Mouse (Mus musculus) CD4-positive, CD25-positive, alpha-beta regulatory T cell, adult 4 months (primary cell): ENCODE results near the gene Wdr70. TPM values are rescaled to one million over a fixed set of nuclear protein-coding genes. Genes with fewer than 3 reads are reported as not detected.

Source experiments
- ATAC-seq: one replicate; pipeline ENCODE4 v1.8.0; 2017
- polyA plus RNA-seq, 2 experiments: library from polyadenylated mRNA; unstranded; fragments of 100-300 nt; shearing (Covaris generic); gene quantifications; one replicate each; pipeline ENCODE4 v1.2.1; 2017

The Wdr70 gene
- polyA plus RNA-seq, 2 experiments from 2014 or later: 32.5 to 37.0 TPM

- no peak for ATAC-seq
Measured at GRCm38 (mm10) chr15:8027503-8027902, 71.5 kb downstream of the Wdr70 start.

- ATAC-seq: no peak
Measured at GRCm38 (mm10) chr15:8011418-8011817, 87.6 kb downstream of the Wdr70 start.

GRCm38 (mm10) chr15:8007413-8007812, 91.6 kb downstream of the Wdr70 start:
- ATAC-seq: no peak

- ATAC-seq: no peak
Measured at GRCm38 (mm10) chr15:8006056-8006455, 93.0 kb downstream of the Wdr70 start.

GRCm38 (mm10) chr15:8005506-8005905, 93.5 kb downstream of the Wdr70 start:
- no peak for ATAC-seq

GRCm38 (mm10) chr15:8003789-8004188, 95.2 kb downstream of the Wdr70 start:
- ATAC-seq: no peak

- ATAC-seq: peak; percentile 78
Measured at GRCm38 (mm10) chr15:7998843-7999546, 100.0 kb downstream of the Wdr70 start.

GRCm38 (mm10) chr15:7998095-7998494, 100.9 kb downstream of the Wdr70 start:
- no peak for ATAC-seq

GRCm38 (mm10) chr15:7993721-7994120, 105.3 kb downstream of the Wdr70 start:
- ATAC-seq: no peak

GRCm38 (mm10) chr15:7990101-7990500, 108.9 kb downstream of the Wdr70 start:
- no peak for ATAC-seq

GRCm38 (mm10) chr15:7987374-7987773, 111.6 kb downstream of the Wdr70 start:
- peak; percentile 67 for ATAC-seq

GRCm38 (mm10) chr15:7986274-7986673, 112.7 kb downstream of the Wdr70 start:
- no peak for ATAC-seq

- ATAC-seq: peak; percentile 69
Measured at GRCm38 (mm10) chr15:7978640-7979039, 120.4 kb downstream of the Wdr70 start.

- no peak for ATAC-seq
Measured at GRCm38 (mm10) chr15:7976775-7977174, 122.2 kb downstream of the Wdr70 start.

- ATAC-seq: no peak
Measured at GRCm38 (mm10) chr15:7974368-7974767, 124.6 kb downstream of the Wdr70 start.

GRCm38 (mm10) chr15:7972528-7972927, 126.5 kb downstream of the Wdr70 start:
- ATAC-seq: no peak

GRCm38 (mm10) chr15:7962786-7963185, 136.2 kb downstream of the Wdr70 start:
- no peak for ATAC-seq

- no peak for ATAC-seq
Measured at GRCm38 (mm10) chr15:7961489-7961888, 137.5 kb downstream of the Wdr70 start.

GRCm38 (mm10) chr15:7956899-7957298, 142.1 kb downstream of the Wdr70 start:
- ATAC-seq: no peak

GRCm38 (mm10) chr15:7950561-7950960, 148.4 kb downstream of the Wdr70 start:
- no peak for ATAC-seq

GRCm38 (mm10) chr15:7941690-7942089, 157.3 kb downstream of the Wdr70 start:
- no peak for ATAC-seq

- no peak for ATAC-seq
Measured at GRCm38 (mm10) chr15:7935571-7936165, 163.3 kb downstream of the Wdr70 start.

- ATAC-seq: no peak
Measured at GRCm38 (mm10) chr15:7934580-7934979, 164.4 kb downstream of the Wdr70 start.

GRCm38 (mm10) chr15:7934105-7934504, 164.9 kb downstream of the Wdr70 start:
- no peak for ATAC-seq
